Mouse (Mus musculus) testis, adult 2 months (tissue): ENCODE data around the gene Mamdc4.

Source experiments
- CTCF ChIP-seq: fragments of 200-500 bp; IDR thresholded peaks from 2 replicates; pipeline ENCODE4 v1.5.1; 2012; ENCODE audit warnings: low read depth, mild to moderate bottlenecking, inconsistent platforms, low read length, moderate library complexity; ENCODE audit not compliant: control insufficient read depth, insufficient read depth, insufficient replicate concordance
- POLR2A ChIP-seq: fragments of 200-500 bp; IDR thresholded peaks from 2 replicates; pipeline ENCODE4 v1.6.1; 2012; ENCODE audit warnings: low read depth, mild to moderate bottlenecking, inconsistent platforms, low read length, moderate library complexity; ENCODE audit not compliant: control insufficient read depth

- TF ChIP-seq POLR2A (no peak), CTCF (no peak)
Measured at GRCm38 (mm10) chr2:25585601-25586000, 11.0 kb upstream of the Mamdc4 start.
